Mouse (Mus musculus) bone marrow macrophage, adult 2 months (primary cell): Measurements from ENCODE around the gene Ccdc33.

Experiments
- CTCF ChIP-seq: IDR thresholded peaks from 2 replicates; pipeline ENCODE4 v1.5.1; 2012; ENCODE audit warnings: low read depth, mild to moderate bottlenecking, low read length, moderate library complexity
- POLR2A ChIP-seq: IDR thresholded peaks from 2 replicates; pipeline ENCODE4 v1.6.1; 2012; ENCODE audit warnings: mild to moderate bottlenecking, low read depth, low read length, borderline replicate concordance

- no peak for TF ChIP-seq CTCF
- TF ChIP-seq POLR2A, result no peak
Observed at GRCm38 (mm10) chr9:58029635-58030034, 89.0 kb downstream of the Ccdc33 start.
